Mouse (Mus musculus) heart, embryonic 15.5 days (tissue): ENCODE measurements around the gene Pigr. TPM values are rescaled to one million over a fixed set of nuclear protein-coding genes. Genes with fewer than 3 reads are reported as not detected.

ENCODE experiments used
- ATAC-seq: fragments of 200-750 bp; cut with Nextera tagmentation; replicated peaks from 2 replicates; pipeline ENCODE4 v1.8.0; 2017; ENCODE audit warnings: low read depth, moderate TSS enrichment; ENCODE audit not compliant: insufficient number of reproducible peaks, insufficient read depth, low FRiP score
- H3K27ac ChIP-seq: fragments of 300-500 bp; sonication (generic); 2 replicates; pipeline ENCODE4 v1.5.1; 2015; ENCODE audit warnings: mild to moderate bottlenecking, inconsistent platforms
- H3K27me3 ChIP-seq: fragments of 300-500 bp; sonication (generic); 2 replicates; pipeline ENCODE4 v1.6.1; 2015; ENCODE audit warnings: inconsistent platforms
- H3K36me3 ChIP-seq: fragments of 300-500 bp; sonication (generic); 2 replicates; pipeline ENCODE4 v1.6.1; 2015; ENCODE audit warnings: mild to moderate bottlenecking, inconsistent platforms
- H3K4me1 ChIP-seq: fragments of 300-500 bp; sonication (generic); replicated peaks from 2 replicates; pipeline ENCODE4 v1.6.1; 2015; ENCODE audit warnings: inconsistent platforms
- H3K4me2 ChIP-seq: fragments of 300-500 bp; sonication (generic); 2 replicates; pipeline ENCODE4 v1.6.1; 2015; ENCODE audit warnings: inconsistent platforms, mild to moderate bottlenecking, moderate library complexity
- H3K4me3 ChIP-seq: fragments of 300-500 bp; sonication (generic); 2 replicates; pipeline ENCODE4 v1.5.1; 2015; ENCODE audit warnings: mild to moderate bottlenecking, inconsistent platforms
- H3K9ac ChIP-seq: fragments of 300-500 bp; sonication (generic); 2 replicates; pipeline ENCODE4 v1.6.1; 2015; ENCODE audit warnings: mild to moderate bottlenecking, inconsistent platforms
- H3K9me3 ChIP-seq: fragments of 300-500 bp; sonication (generic); replicated peaks from 2 replicates; pipeline ENCODE4 v1.6.1; 2016; ENCODE audit warnings: inconsistent platforms
- WGBS: fragments of 180-500 bp; shearing (Covaris S2); methylation state at CpG from one replicate; pipeline ENCODE4 v1.1.7; 2015; ENCODE audit warnings: mixed read lengths; 5-methylcytosine and 5-hydroxymethylcytosine counted together
- polyA plus RNA-seq: library from polyadenylated mRNA; unstranded; fragments of >200 nt; fragmentation: Nextera tagmentation; extraction: Ambion mirVana; gene quantifications from 2 replicates; pipeline ENCODE4 v1.2.1, GENCODE M21; 2015

Gene Pigr
- polyA plus RNA-seq, 1 experiment from 2014 or later, result not detected

DNA sequence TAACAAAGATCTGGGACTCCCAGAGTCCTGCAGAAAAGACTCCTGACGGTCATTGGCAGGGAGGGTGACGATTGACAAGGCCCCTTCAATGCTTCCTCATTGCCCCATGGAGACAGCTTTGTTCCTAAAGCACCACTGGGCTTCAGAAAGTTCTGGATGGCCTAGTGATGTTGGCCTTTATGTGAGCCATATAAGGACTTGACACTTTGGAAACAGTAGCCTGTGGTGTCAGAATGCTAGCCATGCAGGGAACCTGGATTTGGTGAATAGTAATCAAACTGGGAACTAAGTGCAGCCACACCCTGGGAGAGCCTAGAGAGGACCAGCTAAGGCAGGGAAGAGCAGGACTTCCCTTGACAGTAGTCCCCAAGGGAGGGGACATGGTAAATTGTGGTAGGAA lies 25.0 kb upstream of the Pigr start:
- Histone ChIP-seq H3K9me3 (no peaks in the 10 kb centered on the region), H3K4me3 (no peak overlapping the region), H3K27ac (no peak overlapping the region), H3K4me2 (no peak overlapping the region), H3K4me1 (peaks cover 25% of the 10 kb centered on the region), H3K27me3 (no peaks in the 10 kb centered on the region), H3K36me3 (no peaks in the 10 kb centered on the region), H3K9ac (no peak overlapping the region)
- WGBS, result 78% methylated on average over 2 of the region's 2 CpGs
- ATAC-seq, result no peak

DNA sequence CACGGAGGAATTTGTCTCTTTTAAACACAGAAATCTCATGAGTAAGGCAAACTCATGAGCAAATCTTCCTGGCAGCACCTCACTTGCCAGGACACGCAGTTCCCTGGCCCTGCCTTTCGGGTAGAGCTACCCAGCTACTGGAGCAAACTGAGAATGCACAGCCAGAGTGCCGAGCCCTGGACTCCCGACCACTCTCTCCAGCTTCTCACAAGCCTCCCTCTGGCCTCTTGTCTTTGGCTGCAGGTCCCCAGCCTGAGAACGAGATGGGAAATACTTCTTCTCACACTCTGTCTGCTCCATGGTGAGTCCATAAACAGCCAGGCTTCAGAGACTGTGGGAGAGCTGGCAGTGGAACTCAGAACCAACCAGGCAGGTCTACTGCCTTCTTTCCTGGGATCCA lies 23.5 kb upstream of the Pigr start:
- H3K4me3 ChIP-seq, result no peak overlapping the region
- WGBS, result 47% methylated on average over 6 of the region's 6 CpGs
- no peaks in the 10 kb centered on the region for H3K36me3 ChIP-seq

DNA sequence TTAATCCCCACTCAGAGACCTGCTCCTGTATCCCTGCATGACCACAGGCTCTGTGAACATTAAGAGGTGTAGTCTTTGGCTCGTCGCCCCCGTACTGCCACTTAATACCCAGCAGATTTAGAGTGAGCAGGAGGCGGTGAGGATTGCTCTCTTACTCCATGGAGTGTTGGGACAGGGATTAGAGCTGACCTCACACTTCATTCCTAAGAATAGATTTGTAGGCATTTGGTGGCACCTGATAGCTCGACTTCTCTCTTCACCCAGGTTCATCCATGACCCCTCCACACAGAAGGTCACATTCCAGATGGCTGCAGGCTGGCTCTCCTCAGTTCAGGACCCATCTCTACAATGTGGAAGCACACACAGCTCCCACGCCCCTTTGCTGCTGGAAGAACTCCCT lies 22.2 kb upstream of the Pigr start:
- peaks cover 25% of the 10 kb centered on the region for H3K4me1 ChIP-seq
- ATAC-seq, result peak; percentile 71
- peak overlapping the region; percentile 60 for H3K27ac ChIP-seq
- no peaks in the 10 kb centered on the region for H3K9me3 ChIP-seq
- no peak overlapping the region for H3K4me3 ChIP-seq
- WGBS, result 30% methylated on average over 6 of the region's 6 CpGs
- no peaks in the 10 kb centered on the region for H3K36me3 ChIP-seq
- H3K27me3 ChIP-seq, result 0 out of 2 replicates have a peak, but pooled peaks cover under 1% of the 10 kb centered on the region
- H3K9ac ChIP-seq, result no peak overlapping the region
- H3K4me2 ChIP-seq, result peak overlapping the region; percentile 13; the same call in 1 of the 2 replicates

More for the DNA sequence above, 23.5 kb upstream of the Pigr start:
- peaks cover 25% of the 10 kb centered on the region for H3K4me1 ChIP-seq
- ATAC-seq, result no peak
- H3K9ac ChIP-seq, result no peak overlapping the region
- H3K4me2 ChIP-seq, result no peak overlapping the region
- H3K9me3 ChIP-seq, result no peaks in the 10 kb centered on the region
- peak overlapping the region; percentile 60 for H3K27ac ChIP-seq
- no peaks in the 10 kb centered on the region for H3K27me3 ChIP-seq

DNA sequence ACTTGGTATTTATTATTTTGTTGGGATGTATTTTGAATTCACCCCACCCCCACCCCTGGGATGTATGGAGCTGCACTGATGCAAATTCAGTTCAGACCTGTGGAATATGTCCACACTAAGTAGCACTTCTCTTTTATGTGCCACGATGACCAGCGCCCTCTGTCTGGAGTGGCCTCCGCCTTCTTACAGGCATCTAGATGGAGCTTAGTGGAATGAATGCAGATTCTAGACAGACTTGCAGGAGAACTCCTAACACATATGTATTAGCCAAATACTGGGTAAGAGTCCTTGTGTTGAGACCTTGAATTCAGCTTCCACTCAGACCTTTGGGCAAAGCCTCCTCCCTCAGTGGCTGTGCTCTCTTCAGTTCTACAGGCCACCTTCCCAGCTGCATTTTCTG lies 15.6 kb upstream of the Pigr start:
- H3K4me2 ChIP-seq, result no peak overlapping the region
- H3K4me3 ChIP-seq, result no peak overlapping the region
- no peak overlapping the region for H3K27ac ChIP-seq
- 0 out of 2 replicates have a peak, but pooled peaks cover 2% of the 10 kb centered on the region for H3K27me3 ChIP-seq
- H3K9ac ChIP-seq, result no peak overlapping the region
- no peak for ATAC-seq
- H3K4me1 ChIP-seq, result no peaks in the 10 kb centered on the region
- 81% methylated on average over 3 of the region's 3 CpGs for WGBS
- H3K36me3 ChIP-seq, result no peaks in the 10 kb centered on the region
- H3K9me3 ChIP-seq, result no peaks in the 10 kb centered on the region

DNA sequence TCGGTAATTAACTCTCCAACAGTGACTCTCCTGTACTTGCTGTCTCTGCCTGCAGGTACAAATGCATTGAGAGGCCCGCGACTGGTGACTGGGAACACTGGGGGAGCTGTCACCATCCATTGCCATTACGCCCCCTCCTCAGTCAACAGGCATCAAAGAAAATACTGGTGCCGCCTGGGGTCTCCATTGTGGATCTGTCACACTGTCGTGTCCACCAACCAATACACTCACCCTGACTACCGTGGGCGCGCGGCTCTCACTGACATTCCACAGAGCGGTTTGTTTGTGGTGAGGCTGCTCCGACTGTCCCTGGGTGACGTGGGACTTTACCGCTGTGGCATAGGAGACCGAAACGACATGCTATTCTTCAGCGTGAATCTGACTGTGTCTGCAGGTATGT lies 15.2 kb upstream of the Pigr start:
- WGBS, result 63% methylated on average over 17 of the region's 17 CpGs
- ATAC-seq, result no peak
- no peak overlapping the region for H3K9ac ChIP-seq
- no peak overlapping the region for H3K4me2 ChIP-seq
- H3K4me1 ChIP-seq, result no peaks in the 10 kb centered on the region
- H3K27ac ChIP-seq, result no peak overlapping the region
- no peak overlapping the region for H3K4me3 ChIP-seq
- H3K27me3 ChIP-seq, result 0 out of 2 replicates have a peak, but pooled peaks cover 2% of the 10 kb centered on the region
- H3K36me3 ChIP-seq, result no peaks in the 10 kb centered on the region
- no peaks in the 10 kb centered on the region for H3K9me3 ChIP-seq

DNA sequence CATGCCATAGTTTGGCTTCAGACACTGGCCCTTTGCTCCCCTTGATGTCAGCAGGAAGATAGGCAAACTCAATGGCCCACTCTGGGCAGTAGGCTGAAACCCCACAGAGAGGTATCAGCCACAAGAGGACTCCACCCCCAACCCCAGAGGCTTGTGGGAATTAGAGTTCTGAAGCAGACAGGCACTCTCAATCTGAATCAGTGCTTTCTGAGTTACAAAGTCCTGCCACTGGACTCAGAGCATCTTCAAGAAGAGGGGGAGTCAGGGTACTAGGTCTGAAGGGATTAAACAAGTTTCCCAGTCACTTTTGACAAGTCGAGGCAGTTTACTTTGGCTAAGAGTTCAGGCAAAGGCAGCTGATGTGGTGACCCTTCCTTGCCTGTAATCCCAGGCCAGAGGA lies 6.7 kb upstream of the Pigr start:
- H3K9ac ChIP-seq, result no peak overlapping the region
- no peak overlapping the region for H3K4me3 ChIP-seq
- no peaks in the 10 kb centered on the region for H3K27me3 ChIP-seq
- ATAC-seq, result no peak
- H3K4me1 ChIP-seq, result no peaks in the 10 kb centered on the region
- 54% methylated on average over 1 of the region's 1 CpGs for WGBS
- no peaks in the 10 kb centered on the region for H3K9me3 ChIP-seq
- H3K36me3 ChIP-seq, result no peaks in the 10 kb centered on the region
- no peak overlapping the region for H3K27ac ChIP-seq
- no peak overlapping the region for H3K4me2 ChIP-seq

DNA sequence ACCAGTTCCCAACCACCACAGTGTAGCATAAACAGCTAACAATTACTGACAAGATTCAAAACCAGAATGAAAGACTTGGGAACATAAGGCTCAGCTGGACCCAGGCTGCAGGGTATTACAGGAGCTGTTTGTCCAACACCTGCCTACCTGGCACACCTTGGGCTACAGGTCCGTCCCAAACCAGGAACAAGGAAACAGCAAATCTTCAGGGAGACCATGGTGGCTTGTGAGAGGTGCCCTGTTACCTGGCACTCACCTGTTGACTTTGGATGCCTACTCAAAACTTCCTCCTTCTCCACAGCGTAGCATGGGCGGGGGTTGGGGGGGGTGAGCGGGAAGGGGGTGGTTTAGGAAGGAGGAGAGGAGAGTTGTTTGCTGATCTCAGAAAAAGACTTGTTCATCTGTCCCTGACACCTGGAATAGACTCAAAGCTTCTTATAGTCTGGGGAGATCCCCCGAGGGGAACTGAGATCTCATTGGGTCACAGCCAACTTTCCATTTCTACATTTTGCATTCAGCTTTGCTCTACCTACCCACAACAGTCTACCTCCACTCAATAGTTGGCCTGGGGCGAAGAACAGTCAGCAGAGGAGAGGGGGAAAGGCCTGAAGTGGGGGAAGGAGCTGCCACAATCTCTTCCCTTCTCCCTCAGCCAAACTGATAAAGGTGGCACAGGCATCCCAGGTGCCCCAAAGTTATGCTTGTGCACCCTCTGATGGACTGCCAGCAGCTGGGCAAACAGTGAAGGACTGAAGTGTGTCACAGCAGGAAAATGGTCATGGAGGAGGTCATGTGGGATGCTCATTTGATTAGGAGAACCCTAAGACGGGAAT lies 6.0 kb upstream of the Pigr start:
- ATAC-seq, result no peak
- no peak overlapping the region for H3K27ac ChIP-seq
- no peak overlapping the region for H3K4me2 ChIP-seq
- no peaks in the 10 kb centered on the region for H3K9me3 ChIP-seq
- H3K27me3 ChIP-seq, result no peaks in the 10 kb centered on the region
- no peak overlapping the region for H3K4me3 ChIP-seq
- WGBS, result 75% methylated on average over 7 of the region's 7 CpGs
- H3K4me1 ChIP-seq, result no peaks in the 10 kb centered on the region
- no peaks in the 10 kb centered on the region for H3K36me3 ChIP-seq
- no peak overlapping the region for H3K9ac ChIP-seq

DNA sequence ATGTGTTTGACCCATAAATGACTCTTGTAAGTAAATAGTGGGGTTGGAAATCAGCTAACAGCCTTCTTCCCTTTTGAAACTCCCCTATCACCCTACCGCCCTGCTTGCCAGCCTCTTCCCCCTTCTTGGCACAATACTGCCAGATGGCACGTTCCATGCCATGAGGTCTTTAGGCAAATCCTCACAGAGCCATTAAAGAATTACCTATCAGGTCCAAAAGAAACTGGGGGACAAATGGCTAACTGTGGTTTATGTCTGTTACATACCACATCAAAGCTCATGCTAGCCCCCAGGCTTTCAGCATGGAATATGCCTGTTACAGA lies 5.4 kb upstream of the Pigr start:
- WGBS, result 85% methylated on average over 2 of the region's 2 CpGs
- Histone ChIP-seq H3K4me1 (no peaks in the 10 kb centered on the region), H3K27me3 (no peaks in the 10 kb centered on the region), H3K9me3 (no peaks in the 10 kb centered on the region), H3K36me3 (no peaks in the 10 kb centered on the region), H3K27ac (no peak overlapping the region), H3K4me2 (no peak overlapping the region), H3K4me3 (no peak overlapping the region), H3K9ac (no peak overlapping the region)
- no peak for ATAC-seq

DNA sequence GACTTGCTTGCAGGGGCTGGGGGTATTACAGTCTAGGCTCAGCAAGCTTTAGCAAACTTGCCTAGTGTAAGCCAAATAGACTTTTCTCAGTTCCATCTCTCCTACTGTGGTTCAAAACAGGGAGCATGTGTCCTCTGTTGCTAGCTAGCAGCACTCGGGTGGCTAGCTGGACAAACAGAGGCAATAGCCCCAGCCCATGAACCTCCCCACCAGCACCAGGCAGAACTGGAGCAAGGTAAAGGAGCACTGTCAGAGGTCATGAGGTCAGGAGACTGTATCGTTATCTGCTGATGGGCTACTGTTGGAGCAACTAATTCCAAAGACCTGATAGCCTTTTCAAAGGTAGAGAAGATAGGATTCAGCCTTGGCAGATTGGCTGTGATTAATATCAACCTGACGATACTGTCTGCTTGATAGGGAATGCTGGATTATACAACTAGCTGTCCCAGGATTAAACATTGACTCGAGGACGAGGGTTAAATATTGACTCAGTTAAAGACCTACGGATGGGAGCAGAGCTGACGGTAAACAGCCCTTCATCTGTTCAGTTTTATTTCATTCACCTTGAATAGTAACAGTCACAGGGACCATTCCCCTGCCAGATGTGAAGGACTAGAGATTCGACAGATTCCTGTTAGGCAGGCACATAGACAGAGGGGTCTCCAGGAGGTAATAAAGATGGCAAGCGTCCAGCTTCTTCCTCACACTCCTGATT lies 4.4 kb upstream of the Pigr start:
- WGBS, result 79% methylated on average over 9 of the region's 9 CpGs
- H3K4me3 ChIP-seq, result no peak overlapping the region
- no peaks in the 10 kb centered on the region for H3K36me3 ChIP-seq
- no peaks in the 10 kb centered on the region for H3K4me1 ChIP-seq
- H3K4me2 ChIP-seq, result no peak overlapping the region
- H3K27me3 ChIP-seq, result no peaks in the 10 kb centered on the region
- no peak overlapping the region for H3K9ac ChIP-seq
- no peak for ATAC-seq
- H3K9me3 ChIP-seq, result no peaks in the 10 kb centered on the region
- no peak overlapping the region for H3K27ac ChIP-seq

DNA sequence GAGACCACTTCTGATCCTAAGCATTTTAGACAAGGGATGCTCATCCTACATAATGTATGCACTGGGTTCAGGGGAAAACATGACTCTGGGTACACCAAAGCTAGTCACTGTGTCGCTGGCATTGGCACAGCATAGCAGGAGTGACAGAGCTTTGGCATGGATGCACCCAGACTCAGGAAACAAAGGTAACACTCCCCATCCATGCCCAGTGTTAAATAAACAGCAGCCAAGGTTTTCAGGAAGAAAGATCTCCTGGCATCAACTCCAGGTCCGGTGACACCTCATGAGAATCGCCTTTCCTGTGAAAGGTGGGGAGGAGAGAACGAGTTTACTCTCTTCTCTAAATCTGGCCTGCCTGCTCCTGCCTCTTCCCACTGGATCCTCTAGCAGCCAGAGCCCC lies 2.2 kb downstream of the Pigr start:
- H3K4me3 ChIP-seq, result no peak overlapping the region
- no peak for ATAC-seq
- WGBS, result 70% methylated on average over 4 of the region's 4 CpGs

DNA sequence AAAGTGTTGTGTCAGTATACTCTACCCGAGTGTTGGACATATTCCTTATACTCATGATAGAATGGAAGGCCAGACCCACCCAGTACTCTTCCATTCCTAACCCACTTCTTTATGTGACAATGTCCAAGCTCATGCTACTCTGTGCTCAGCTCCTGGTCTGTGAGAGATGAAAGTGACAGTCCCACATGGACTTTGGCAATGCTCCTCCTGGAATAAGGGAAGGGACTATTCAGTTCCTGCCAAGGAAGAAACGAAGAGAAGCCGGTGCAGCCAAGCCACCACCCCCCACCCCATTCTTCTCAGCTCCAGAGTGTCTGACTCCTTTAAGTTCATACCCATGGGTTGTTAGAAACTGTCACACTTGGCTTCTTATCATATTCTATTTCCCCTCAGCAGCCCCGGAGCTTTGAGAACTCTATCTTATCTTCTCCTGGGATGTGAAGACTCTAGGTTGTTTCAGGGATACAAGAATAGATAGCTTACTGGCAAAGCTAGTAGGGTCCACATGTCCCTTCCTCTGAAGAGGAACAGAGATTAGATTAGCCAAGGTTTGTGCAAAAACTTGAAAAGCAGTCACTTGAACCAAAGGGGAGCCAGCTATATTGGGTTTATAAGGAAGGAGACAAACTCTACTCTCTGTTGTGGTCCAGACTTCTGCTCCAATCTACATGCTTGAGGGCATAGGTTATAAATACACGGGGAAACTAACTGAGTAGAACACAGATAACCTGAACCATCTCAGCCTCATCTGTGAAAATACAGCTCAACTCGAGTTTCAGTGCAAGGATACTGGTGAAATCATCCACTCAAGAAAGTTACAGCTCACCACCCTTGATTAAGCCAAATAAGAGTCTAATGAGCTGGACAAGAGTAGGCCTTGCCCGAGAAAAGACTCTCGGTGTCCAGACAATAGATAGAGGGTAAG lies 3.7 kb downstream of the Pigr start:
- Histone ChIP-seq H3K27me3 (no peaks in the 10 kb centered on the region), H3K9me3 (no peaks in the 10 kb centered on the region), H3K4me1 (peaks cover 9% of the 10 kb centered on the region), H3K4me2 (no peak overlapping the region), H3K36me3 (no peaks in the 10 kb centered on the region), H3K27ac (no peak overlapping the region), H3K9ac (no peak overlapping the region), H3K4me3 (no peak overlapping the region)
- 38% methylated on average over 8 of the region's 8 CpGs for WGBS
- ATAC-seq, result no peak

More for the DNA sequence above, 2.2 kb downstream of the Pigr start:
- H3K4me1 ChIP-seq, result peaks cover 9% of the 10 kb centered on the region
- no peaks in the 10 kb centered on the region for H3K9me3 ChIP-seq
- no peak overlapping the region for H3K9ac ChIP-seq
- no peaks in the 10 kb centered on the region for H3K27me3 ChIP-seq
- H3K27ac ChIP-seq, result no peak overlapping the region
- no peak overlapping the region for H3K4me2 ChIP-seq
- H3K36me3 ChIP-seq, result no peaks in the 10 kb centered on the region
